Mouse (Mus musculus) kidney, postnatal 25 days (tissue): ENCODE measurements at regions not wholly inside any gene's neighbourhood (a gene's known extent, or its start where the extent isn't known, plus 50 kb on each side); places are given as distances from the start of the nearest gene placed in this dataset.
A peak's percentile ranks its signal among the peaks of the same experiment; 100 is the strongest.
"Not testable (repeated sequence)": the region's sequence is repeated elsewhere in the genome, so short reads cannot be mapped to it uniquely, and the experiment has no call there.

Source experiments
- DNase-seq, 2 experiments: peaks; one replicate each; pipeline ENCODE4 v3.0.0; 2021; ENCODE audit warnings: mixed read lengths in 2 of 2

DNA sequence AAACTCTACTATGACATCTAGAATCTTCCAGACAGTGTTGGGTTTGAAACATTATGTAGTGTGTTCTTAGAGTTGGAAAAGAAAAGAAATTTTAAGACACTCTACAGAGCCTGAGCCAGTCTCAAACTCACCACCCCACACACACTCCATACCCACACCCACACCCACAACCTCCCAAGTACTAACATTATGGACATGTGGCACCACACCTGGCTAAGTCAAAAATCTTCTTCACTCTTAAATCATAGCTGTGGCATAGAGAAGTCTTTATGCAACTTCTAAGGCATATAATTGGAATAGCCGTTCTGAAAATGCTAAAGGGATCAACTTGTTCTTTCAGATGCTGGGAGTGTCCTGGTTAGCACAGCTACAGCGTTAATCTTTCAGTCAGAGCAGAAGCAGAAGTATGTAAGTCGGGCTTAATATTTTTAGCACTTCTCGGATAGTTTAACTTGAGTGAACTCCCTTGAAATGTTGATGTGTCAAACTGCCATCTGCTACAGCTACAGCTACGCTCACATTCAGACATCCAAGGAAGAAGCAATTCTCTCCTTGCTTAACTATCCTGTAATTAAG lies 68.6 kb upstream of the Creb1 start:
- no peak for DNase-seq

DNA sequence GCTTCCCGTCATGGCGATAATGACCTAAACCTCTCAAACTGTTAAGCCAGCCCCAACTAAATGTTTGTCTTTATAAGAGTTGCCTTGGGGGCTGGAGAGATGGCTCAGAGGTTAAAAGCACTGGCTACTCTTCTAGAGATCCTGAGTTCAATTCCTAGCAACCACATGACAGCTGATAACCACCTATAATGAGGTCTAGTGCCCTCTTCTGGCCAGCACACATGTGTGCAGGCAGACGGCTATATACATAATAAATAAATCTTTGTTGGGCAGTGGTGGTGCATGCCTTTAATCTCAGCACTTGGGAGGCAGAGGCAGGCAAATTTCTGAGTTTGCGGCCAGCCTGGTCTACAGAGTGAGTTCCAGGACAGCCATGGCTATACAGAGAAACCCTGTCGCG lies 70.8 kb upstream of the Creb1 start:
- not testable (repeated sequence) for DNase-seq

DNA sequence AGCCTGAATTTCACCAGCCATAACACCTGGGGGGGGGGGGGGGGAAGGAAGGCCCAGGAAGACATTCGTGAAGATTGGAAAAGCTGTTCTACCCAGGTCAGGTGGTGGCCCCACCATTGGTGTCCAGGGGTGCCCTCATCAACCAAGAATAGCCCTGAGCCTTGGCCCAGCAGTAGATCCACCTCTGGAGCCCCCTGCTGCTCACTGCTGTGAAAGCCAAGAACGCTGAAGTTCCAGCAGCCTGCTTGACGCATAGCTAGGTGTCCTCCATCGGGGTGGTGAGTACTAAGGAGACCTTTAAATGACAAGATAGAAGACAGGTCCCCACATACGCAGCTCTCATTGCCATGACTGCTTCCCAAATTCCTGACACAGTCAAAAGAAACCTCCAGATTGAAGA lies 74.6 kb upstream of the Creb1 start:
- no peak for DNase-seq

DNA sequence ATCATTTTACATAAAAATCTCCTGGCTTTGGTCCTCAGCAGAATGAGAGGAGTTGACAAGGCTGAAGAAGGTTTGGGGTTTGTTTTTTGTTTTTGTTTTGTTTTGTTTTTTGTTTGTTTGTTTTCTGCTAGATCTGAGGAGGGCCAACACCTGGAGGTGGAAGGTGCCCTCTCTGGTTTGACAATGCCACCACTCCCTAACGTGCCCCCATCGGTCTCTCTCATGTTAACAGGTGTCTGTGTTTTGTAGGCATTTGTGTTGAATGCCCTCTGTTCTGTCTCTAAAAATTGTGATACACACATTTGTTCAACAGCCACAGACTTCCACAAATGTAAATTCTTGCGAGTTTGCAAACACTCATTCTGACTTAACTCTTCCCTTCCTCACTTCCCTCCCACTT lies 83.3 kb upstream of the Creb1 start:
- no peak for DNase-seq

DNA sequence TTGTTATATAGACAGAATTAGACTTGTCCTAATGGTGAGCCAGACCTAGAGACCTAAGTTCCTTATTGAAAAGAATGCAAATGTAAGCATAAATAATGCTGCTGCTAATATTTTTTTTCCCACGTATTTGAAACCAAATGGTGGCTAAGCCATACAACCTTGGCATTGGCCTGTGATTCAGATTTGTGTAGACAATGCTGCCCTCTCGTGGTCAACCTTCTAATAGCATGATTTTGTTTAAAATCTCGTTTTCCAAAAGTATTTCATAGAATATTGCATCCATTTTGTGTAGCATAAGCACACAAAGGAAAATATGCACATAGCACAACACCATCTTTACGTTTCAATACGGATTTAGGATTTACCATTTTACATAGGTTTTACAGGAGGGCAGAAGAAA lies 84.4 kb upstream of the Creb1 start:
- DNase-seq: peak in 1 of 2 experiments; percentile 77

DNA sequence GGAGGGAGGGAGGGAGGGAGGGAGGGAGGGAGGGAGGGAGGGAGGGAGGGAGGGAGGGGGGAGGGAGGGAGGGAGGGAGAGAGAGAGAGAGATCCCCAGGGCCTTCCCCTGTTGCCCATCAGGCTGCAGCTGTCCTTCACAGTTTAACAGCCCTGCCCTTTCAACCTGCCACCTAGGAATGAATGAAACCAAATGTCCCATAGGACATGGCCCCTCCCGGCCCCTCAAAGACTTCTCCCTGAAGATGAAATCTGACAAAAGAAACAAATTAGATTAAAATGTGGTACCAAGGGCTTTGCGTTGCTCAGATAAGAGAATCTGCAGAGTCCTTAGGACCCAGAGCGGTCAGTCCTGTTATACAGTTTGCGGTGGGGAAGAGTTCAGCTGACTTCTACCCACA lies 86.0 kb upstream of the Creb1 start:
- DNase-seq: no peak

DNA sequence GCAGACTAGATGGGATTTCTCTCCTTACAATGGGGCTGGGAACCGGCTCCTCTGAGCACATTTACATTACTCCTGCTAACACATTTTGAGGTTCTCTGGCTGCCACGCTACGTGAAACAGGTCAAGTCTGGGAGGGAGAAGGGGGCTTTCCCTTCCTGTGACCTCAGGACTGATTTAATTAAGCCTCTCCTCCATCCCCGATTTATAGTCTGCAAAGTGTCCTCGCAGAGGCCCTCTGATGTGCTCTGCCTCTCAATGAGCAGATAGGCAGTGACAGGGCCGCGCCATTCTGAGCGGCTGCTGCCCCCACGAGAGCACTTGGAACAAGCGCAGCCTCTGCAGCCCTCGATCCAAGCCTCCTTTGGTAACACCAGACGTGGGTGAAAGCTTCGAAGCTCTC lies 86.5 kb upstream of the Creb1 start:
- DNase-seq: peak; percentile 81 to 82

DNA sequence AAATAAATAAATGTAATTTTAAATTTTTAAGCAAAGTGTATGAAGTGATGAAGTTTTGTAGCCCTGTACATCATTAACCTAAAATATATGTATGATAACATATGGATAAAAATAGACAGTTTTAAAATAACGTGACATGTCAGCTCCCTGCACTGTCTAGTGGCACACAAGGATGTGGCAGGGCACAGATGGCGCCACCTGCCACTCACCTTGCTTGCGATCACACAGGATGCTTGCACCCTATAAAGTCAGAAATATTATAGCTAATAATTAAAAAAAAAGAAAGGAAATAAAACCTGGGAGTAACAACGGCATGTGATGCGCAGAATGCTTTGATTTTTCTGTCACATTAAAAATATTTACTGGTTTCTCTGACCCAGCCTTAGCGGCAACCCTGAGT lies 89.0 kb upstream of the Creb1 start:
- DNase-seq: no peak

DNA sequence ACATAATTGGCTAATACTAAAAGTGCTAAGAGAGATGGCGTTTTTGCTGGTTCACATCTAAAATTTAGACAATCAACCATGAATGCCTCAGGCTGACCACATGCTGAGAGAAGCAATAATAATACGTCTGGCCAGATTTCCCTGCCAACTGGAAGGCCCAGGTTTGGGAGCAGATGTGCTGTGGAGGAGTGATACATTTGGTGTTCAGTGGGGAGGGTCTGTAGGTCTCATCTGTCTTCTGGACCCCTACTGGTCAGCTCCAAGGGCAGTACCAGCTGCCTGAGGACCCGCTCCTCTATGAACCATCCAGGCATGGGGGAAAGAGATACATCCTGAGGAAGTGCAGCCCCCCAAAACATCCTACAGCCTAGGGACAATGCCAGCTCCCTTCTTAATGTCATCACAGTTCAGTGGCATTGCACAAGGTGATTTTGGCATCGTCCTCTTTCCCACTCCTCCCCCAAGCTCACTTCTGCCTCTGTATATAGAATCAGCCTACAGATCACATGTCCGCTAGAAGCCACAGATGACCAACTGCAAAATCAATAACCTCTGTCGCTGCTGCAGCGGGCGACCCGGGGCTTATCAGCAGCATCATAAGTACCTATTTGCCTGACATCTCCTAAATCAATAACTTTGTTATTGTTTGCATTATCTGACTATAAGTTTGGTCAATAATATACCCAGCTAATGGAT lies 90.1 kb upstream of the Creb1 start:
- no peak for DNase-seq

DNA sequence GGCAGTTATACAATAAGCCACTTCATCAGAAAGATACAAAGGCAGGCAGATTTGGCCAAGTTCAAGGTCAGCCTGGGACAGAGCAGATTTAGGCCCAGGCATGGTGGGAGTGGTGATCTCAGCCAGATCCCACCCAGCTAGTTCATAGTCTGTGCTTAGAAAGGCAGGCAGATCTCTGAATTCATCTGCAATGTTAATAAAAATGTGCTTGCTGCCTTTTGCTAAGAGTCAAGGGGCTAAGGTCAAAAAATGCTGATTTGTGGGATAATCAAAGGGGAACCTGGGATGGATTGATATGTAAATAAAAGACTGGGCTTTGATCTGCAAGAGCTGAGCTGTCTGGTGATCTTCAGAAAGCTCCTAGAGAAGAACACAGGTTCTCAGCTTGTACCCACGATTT lies 109.2 kb upstream of the Creb1 start:
- DNase-seq: no peak

DNA sequence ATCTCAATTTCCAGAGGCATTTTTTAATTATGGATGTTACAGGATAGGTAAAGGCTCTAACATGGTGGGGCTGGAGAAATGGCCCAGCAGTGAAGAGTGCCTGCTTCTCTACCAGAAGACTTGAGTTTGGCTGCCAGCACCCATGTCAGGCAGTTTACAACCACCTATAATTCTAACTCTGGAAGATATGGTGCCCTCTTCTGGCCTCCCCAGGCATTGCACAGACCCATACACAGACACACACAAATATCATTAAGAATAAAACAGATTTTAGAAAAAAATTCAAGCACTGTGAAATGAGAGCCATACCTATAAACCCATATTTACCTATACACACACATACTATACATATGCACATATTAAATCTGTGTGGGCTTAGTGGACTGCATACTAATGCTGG lies 113.9 kb upstream of the Creb1 start:
- DNase-seq: no peak

DNA sequence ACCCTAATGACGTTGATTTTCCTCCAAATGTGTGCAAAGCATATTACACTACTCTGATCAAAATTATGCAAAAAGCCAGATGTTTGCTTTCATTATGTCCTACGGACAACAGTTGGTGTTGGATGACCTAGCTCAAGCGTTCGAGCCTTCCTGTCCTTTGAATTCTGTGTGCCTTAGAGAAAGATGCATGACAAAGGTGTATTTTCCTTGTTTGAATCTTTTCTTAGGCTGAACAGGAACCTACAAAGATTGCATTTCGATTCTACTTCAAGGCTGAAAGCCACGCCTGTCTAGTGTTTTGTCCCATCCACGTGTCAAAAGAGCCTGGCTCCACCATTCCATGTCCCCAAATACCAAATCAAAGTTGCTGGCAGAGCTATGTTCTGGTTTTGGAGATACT lies 116.5 kb upstream of the Creb1 start:
- no peak for DNase-seq

DNA sequence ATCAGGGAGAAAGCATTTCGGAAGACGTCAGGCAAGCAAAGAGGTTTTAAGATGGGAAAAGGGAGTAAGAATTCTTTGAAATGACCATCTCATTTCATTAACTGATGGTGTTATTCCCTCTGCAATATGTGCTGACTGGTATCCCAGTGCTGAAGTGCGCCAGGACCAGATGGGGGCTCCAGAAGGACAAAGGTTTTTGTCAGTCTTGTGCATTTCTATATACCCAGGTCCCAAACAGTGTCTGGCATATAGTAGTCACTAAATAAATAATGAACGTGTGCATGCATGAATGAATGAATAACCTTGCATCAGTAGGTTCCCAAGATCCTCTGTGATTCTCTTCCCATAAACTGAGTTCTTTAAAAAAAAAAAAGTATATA lies 119.3 kb upstream of the Creb1 start:
- DNase-seq: no peak

DNA sequence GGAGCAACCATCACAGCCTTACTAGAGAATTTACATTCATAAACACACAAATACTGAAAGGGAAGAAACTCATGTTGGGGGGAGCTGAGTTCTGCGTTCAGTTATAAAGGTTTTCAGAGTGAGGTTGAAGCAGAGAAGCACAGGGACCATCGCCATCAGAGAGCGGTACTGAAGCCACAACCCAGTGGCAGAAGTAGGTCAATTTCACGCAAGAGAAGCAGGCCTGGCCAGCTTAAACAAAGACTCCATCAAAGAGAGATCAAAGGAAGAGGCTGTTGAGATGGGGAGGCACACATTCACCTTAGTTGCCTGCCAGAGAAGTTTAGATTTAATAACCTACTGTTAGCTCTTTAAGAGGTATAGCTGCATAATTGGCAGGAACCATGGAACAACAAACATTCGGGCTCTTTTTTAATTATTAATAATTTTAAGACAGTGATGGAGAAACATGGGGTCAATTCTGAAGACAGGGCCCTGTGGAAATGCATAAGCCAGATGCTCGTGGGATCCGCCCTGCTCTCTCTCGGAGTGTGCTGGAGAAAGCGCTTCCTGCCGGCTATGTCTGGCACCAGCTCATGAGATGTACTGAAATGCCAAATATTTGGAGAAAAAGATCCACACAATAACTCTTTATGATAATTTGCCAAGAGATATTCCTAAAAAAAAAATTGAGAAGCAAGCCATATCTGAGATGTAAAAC lies 119.8 kb upstream of the Creb1 start:
- DNase-seq: no peak

DNA sequence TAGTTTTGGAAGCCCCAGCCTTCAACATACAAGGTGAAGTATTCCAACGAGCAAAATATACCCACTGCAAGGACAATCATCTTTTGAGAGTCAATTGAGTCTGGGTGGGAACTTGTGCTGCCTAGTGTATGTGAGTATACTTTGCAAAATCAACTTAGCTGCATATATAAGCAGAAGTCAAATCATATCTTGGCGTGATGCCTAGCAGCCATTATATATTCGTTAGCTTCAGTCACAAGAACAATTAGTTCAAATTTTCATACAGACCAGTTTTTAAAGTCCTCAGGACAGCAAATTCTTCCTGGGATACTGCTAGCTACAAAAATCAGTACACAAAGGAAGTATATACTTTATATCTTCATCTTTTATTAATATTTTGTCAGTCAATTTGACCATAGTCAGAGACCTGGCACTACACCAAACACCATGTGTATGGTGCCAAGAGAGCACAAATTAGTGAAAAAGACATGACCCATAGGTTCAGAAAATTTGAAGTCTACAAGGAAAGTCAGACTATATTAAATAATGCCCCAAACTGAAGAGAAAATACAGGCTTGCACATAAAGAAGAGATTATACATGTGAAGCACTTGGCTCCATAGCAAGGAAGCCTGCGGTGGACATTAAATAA lies 120.5 kb upstream of the Creb1 start:
- no peak for DNase-seq

DNA sequence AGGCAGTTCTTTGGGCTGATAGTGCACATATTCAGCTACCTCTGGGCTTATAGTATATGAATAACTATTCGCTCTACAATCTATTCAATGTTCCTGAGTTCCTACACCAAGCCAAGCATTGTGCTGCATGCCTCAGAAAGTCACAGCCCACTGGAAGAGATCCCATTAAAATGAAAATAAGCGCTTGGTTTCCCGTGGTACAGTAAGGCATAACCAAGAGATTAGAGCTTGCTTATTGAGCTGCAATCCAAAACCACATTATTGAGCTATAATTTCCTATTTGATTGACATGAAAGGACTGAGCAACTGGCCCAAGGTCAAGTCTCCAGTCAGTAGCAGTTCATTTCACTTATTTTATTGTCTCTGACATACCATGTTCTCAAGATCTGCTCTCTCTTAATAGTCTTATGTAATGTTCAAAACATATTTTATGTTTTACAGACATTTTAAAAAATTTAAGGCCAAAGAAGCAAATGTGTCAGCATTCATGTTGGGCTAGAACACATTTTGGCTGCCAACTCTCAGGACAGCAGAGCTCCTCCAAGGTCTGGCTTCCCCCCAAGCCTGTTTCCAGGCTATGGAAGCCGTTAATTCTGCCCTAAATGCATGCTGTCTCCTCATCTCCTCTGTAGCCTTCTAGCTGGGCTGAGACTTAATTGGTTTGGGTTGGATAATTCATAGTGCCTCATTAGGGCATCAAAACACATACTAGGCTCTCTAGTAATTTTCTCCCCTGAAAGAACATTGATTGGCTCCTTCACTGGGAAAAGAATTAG lies 123.5 kb upstream of the Creb1 start:
- peak; percentile 6 to 32 for DNase-seq

DNA sequence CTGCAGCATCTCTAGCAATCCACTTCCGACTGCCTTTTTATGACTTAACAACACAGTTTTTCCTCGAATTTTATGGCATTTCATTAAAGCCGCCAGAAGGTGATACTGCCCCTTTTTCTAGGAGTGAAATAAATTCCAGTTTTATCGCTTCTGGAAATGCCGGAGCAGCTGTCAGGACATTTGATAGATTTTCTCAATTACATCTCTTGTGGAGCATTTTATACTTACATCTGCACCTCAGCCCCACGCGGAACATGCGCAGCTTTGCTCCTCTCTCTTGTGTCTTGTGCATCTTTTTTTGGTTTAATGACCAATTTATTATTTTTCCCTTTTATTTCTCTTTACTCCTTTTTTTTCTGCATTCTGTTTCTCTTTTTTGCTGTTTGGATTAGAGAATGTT lies 140.9 kb upstream of the Creb1 start:
- no peak for DNase-seq

DNA sequence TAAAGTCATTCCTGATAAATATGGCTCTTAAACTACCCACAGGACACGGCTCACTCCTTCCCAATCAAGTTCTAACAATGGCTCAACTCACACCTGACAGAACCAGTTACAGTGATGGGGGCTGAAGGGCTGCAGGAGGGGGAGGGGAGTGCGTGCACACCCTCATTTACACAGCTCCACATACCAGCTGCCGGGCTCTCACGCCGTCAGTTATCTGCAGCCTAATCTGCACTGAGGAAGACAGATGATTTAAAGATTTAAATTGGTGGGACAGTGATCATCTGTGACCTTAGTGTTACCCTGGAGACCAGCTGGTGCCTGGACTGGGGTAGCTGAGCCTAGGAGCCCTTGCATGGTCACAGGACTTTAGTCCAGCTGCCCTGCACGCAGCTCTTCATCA lies 151.2 kb upstream of the Creb1 start:
- DNase-seq: no peak

DNA sequence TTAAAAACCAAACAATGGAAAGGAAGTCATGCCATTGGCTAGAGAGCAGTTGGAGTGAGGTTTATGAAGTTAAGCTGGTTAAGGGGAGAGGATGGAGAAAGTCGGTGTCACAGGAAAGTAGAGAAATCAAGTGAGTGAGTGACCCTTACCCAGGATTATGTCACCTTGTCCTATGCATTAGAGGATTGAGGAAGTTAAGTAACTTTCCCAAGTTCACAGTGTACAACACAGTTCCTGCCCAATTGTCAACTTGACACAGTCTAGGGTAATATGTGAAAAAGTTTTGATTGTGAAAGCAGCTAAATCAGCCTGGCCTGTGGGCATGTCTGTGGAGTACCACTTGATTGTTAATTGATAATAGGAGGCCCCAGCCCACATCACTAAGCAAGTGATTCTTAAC lies 156.0 kb upstream of the Creb1 start:
- DNase-seq: not testable (repeated sequence)

DNA sequence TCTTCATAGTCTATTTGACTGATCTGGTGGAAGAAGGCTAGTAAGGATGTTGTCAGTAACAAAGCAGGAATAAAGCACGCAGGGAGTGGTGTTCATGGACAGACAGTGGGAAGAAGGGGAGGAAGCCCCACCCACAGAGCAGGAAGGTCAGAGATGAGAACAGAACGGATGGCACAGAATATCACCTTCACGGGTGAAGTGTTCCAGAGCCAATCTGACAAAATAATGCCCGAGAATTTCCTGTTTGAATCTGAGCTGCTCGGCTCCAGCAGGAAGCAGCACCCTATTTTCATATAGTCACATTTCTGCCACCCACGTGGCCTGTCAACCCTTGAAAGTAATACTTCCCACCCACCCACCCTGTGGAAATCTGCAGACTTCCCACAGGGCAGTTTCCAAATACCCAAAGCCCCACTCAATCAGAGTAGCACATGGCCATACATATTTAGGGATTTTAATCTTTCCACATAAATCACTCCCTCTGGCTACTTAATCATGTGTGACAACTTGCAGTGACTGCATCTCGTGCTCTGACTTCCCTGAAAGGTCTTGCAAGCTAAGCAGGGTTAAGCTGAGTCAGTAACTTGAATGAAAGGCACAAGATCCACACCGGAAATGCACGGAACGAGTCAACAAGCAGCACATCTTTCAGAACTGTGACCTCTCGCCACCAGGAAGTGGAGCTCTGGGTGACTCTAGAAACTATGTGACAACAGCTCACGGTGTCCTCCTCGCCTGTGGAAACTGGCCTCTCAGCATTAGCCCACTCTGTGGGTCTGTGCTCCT lies 158.0 kb upstream of the Creb1 start:
- DNase-seq: peak; percentile 51 to 83

DNA sequence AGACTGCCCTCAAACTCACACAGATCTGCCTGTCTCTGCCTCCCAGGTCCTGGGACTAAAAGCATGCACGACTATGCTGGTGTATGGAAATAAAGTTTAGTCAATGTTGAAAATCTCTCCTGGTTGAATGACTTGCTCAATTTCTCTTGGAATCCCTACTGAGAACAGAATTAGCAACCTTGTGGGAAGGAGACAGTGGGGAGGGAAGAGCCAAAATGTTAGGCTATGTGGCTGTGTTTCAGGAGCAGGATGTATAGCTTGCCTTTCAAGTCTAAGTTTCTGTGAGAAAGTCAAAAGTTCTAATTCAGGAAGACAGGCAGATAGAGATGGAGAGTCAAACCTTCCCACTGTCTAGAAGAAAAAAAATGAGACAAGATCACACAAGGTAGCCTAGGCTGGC lies 168.3 kb upstream of the Creb1 start:
- DNase-seq: no peak

DNA sequence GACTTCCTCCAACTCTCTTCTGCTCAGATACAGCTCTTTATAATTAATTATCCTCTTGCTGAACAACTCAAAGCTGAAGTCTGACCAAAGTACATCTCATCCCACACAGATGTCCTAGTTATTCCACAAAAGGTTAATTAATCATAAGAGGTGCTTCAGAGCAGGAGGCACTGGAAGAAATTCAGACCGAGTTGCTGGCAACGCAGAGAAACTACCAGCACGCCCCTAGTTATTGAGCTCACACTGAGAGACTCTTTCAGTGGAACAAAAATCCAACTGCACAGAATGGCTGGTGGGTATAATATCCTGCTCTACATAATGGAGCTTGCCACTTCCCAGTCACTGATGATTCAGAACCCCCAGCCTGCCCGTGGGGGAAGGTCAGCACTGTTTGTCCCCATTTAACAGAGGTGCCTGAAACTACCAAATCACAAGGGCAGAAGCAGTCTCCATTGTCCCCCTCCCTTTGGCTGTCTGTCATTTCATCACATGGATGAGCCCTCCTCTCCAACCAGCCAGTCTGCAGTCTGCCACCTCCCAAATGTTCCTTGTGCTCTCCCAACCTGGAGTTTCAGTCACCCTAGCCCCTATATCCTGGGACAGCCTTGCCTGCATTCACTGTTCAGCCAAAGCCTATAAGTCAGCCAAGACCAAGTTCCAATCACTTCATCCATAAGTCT lies 170.3 kb upstream of the Creb1 start:
- no peak for DNase-seq
